Mouse (Mus musculus) small intestine, adult 2 months (tissue): ENCODE measurements around the gene Rassf1.

Source experiments
- CTCF ChIP-seq: fragments of 200-500 bp; IDR thresholded peaks from 2 replicates; pipeline ENCODE4 v1.5.1; 2012; ENCODE audit warnings: low read depth, mild to moderate bottlenecking, control low read depth, inconsistent platforms, low read length, moderate library complexity, mixed read lengths; ENCODE audit not compliant: insufficient replicate concordance, insufficient read length; ENCODE audit errors: extremely low read depth
- POLR2A ChIP-seq: fragments of 200-500 bp; IDR thresholded peaks from 2 replicates; pipeline ENCODE4 v1.6.1; 2012; ENCODE audit warnings: low read depth, mild to moderate bottlenecking, control low read depth, inconsistent platforms, low read length, moderate library complexity

DNA sequence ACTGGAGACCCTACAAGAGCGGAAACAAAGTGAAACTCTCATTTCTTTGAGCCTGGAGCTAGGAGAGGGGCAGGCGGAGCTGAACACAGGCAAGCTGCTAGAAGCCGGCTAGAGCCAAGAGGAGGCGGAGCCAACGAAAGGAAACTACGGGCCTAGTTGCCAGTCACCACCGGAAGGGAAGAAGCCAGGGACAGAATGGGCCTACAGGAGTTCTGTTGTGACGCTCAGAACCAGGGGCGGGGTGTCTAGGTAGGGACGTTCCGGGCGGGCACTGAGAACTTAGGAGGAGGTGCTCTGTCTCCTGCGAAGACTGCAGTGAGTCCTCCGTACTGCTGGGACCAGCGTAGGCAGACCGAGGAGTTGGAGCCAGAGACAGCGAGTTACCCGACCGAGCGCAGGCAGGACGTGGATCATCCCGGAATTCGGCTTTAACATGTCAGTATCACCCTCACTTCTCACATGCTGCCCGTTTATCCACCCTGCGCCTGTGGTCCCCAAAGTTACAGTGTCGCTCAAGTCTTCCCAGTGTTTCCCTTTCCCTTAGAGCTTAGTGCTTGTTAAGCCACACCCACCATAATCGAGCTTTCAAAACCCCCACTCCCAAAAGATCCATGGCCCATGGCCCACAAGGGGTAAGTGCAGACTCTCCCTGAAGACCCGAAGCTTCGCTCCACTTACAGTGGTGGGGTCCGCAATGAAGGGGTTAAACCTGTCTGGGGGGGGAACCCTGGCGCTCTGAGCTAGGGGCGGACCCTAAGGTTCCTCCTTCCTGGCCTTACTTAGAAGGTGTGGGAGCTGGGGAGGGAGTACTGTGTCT is 29.4 kb downstream of the Rassf1 start, which contains the start of gene Hyal3:
- TF ChIP-seq CTCF (no peak), POLR2A (peak; percentile 93; the same call in 1 of the 2 replicates)
